In the genomic region with DNA sequence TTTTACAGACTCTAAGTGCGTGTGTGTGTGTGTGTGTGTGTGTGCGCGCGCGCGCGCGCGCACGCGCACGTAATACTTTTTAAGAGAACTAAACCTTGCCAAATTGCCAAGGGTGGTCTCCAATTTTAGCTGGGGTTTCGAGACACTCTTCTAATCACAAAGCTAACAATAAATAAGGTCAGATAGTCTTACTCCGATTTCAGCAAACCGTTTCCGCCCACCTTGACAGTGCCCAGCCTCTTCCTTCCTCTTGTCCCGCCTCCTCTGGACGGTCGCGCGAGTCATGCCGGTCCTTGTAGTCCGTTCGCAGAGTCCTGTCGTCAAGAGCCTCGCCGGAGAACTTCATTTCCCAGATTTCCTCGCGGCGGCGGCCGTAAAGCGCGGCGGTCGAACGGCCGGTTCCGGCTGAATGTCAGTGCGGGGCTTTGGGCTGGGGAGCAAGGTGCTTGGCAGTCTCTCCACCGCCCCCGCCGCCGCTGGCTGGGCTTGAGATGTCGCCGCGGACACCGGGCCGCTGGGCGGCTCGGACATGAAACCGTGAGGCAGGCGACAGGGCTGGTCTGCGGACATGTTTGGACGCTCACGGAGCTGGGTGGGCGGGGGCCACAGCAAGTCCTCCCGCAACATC, we compare ENCODE assay signal across 8 mouse cellular contexts. TPM values are rescaled to one million over a fixed set of nuclear protein-coding genes. Genes with fewer than 3 reads are reported as not detected.
DNase-seq lines count a peak whose midpoint lies in the region; ATAC-seq and TF ChIP-seq lines count a peak whose summit lies in the region.

A gene (plus strand): TSS at position 345 of the 628 bp plus-strand sequence.

- peaks cover 25% of the 10 kb centered on the region for H3K4me1 ChIP-seq in hindbrain, postnatal 0 days (ENCODE audit: insufficient read depth, low read length)

- no peaks in the 10 kb centered on the region for H3K27me3 ChIP-seq in hindbrain, postnatal 0 days (ENCODE audit: insufficient read depth, low read length)

- no peak for TF ChIP-seq CTCF in gastrocnemius, adult 2 months (IDR thresholded peaks at IDR 0.05)
- TF ChIP-seq CTCF in hindbrain, postnatal 0 days (IDR thresholded peaks at IDR 0.05; ENCODE audit: low read depth) = no peak
- TF ChIP-seq CTCF in left cerebral cortex, adult 2 months (IDR thresholded peaks at IDR 0.05) = no peak

- peak; percentile 79 for ATAC-seq in common myeloid progenitor, adult 5-6 weeks (replicated peaks; ENCODE audit: low read depth, poor library complexity, severe bottlenecking)
- ATAC-seq in hindbrain, postnatal 0 days = peak; percentile 94
- ATAC-seq in megakaryocyte, adult 5-6 weeks (ENCODE audit: poor library complexity, severe bottlenecking) = peak; percentile 86

- peak within 1 kb of the TSS; percentile 95 for H3K27ac ChIP-seq in gastrocnemius, adult 2 months
- H3K27ac ChIP-seq in hindbrain, postnatal 0 days = peak within 1 kb of the TSS; percentile 37; the same call in 1 of the 2 replicates
- H3K27ac ChIP-seq in left cerebral cortex, adult 2 months = peak within 1 kb of the TSS; percentile 87

- under 1% methylated on average over 58 of the region's 58 CpGs for WGBS in hindbrain, postnatal 0 days

- peak within 1 kb of the TSS; percentile 92 for H3K4me3 ChIP-seq in gastrocnemius, adult 2 months
- peak within 1 kb of the TSS; percentile 96 for H3K4me3 ChIP-seq in hindbrain, postnatal 0 days (ENCODE audit: low read length)
- H3K4me3 ChIP-seq in left cerebral cortex, adult 2 months = peak within 1 kb of the TSS; percentile 91

- no peaks in the 10 kb centered on the region for H3K9me3 ChIP-seq in hindbrain, postnatal 0 days (ENCODE audit: low read length)

- H3K9ac ChIP-seq in hindbrain, postnatal 0 days (replicated peaks; ENCODE audit: low read length) = peak within 1 kb of the TSS; percentile 81

- intact Hi-C loops in gastrocnemius, adult 2 months (cut with DNase I) = loop anchor here (5.0 to 10.0 kb wide), 2 partner anchors 133 to 710 kb away; a partner anchor contains a TSS
- intact Hi-C loops in left cerebral cortex, adult 2 months (cut with DNase I) = no loop called here

- H3K36me3 ChIP-seq in hindbrain, postnatal 0 days (ENCODE audit: insufficient read depth, low read length) = no peaks in the 10 kb centered on the region

- peak; percentile 98 for DNase-seq in ZHBTc4 (ENCODE audit: low read depth, low spot score)
- DNase-seq in gastrocnemius, adult 2 months = peak; percentile 98
- DNase-seq in hindbrain, postnatal 0 days (ENCODE audit: low spot score) = peak; percentile 97
- DNase-seq in left cerebral cortex, adult 2 months (ENCODE audit: extremely low spot score in 1 of 2, low spot score in 2 of 2) = peak; percentile 96
- DNase-seq in right cerebral cortex, adult 2 months (ENCODE audit: low spot score in 2 of 2) = peak; percentile 96 to 98
- DNase-seq in urinary bladder, postnatal 14 days (ENCODE audit: low spot score) = peak; percentile 97

- peak within 1 kb of the TSS; percentile 70 for H3K4me2 ChIP-seq in hindbrain, postnatal 0 days (ENCODE audit: low read depth, low read length)

RNA-seq across cellular contexts. Expression of the gene that starts here (rescaled TPM):
- 15.5 and 16.5 TPM in 2 replicates for total RNA-seq in common myeloid progenitor, adult 5-6 weeks (2017)
- 10 to 100 TPM; 60.6 to 72.7 TPM for total RNA-seq in gastrocnemius, adult 2 months (2021)
- 62.5 and 70.1 TPM in 2 replicates for total RNA-seq in hindbrain, postnatal 0 days (2014; rRNA removed)
- polyA plus RNA-seq in hindbrain, postnatal 0 days (2015; fragmentation: Nextera tagmentation; extraction: Ambion mirVana) = 62.8 and 67.8 TPM in 2 replicates
- total RNA-seq in left cerebral cortex, adult 2 months (2021) = 100 to 1,000 TPM; 105 to 106 TPM
- 26.8 and 28.8 TPM in 2 replicates for total RNA-seq in megakaryocyte, adult 5-6 weeks (2015)
- total RNA-seq in megakaryocyte, adult 5-6 weeks (2017) = 19.4 and 20.7 TPM in 2 replicates

Comparison
In these comparisons a context has a peak if more than half of its experiments do, and no peak if none do; other contexts are left out.
1. Peak in every context shown above with its lines: DNase-seq, ATAC-seq, H3K4me3 ChIP-seq and H3K27ac ChIP-seq.
2. H3K27ac ChIP-seq: peak in every context shown above with its lines; median percentile 95 in gastrocnemius, adult 2 months; 87 in left cerebral cortex, adult 2 months; 37 in hindbrain, postnatal 0 days.